In the genomic region with DNA sequence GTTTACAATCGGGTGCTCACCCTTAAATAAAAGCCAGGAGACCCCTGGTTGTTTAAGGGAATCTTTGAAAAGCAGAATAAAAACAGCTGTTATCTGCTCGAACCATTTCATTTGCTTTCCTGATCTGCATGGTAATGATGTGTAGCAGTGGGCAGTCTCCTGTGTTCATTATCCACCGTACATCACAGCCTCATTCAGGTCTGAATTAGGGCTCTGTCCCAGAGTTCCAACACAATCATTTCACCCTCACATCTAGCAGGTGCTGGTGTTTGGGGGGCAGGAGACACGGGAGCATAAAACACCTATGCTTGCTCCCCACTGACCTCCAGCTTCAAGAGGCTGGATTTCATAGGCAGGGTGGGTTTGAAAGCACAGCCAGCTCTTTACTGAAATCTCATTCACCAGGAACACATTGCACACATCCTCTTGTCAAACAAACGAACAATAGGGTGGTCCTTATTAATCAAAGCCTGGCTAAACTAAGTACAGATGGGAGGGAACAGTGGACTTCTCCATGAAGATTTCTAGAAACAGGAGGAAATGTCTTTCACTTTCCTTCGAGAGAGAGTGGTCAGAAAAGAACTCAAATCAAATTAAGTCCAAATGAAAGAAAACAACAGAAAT, we compare ENCODE assay signal across 11 mouse cellular contexts.
A peak's percentile ranks its signal among the peaks of the same experiment; 100 is the strongest.
DNase-seq lines count a peak whose midpoint lies in the region; ATAC-seq and TF ChIP-seq lines count a peak whose summit lies in the region.
"Had no signal": no experiment of that assay in that cellular context is flagged by ENCODE, and none has a peak within 500 bp of the region (broad histone marks: within the 10 kb centered on the region; RNA-seq: fewer than 3 reads in every experiment).

No protein-coding gene starts in this region.

- H3K4me2 ChIP-seq in neural tube, embryonic 11.5 days (ENCODE audit: low read depth), result no peak overlapping the region; the same call in 1 of the 2 replicates
- H3K4me2 ChIP-seq in hindbrain, postnatal 0 days (ENCODE audit: low read depth, low read length), result peak overlapping the region; percentile 49
- H3K4me2 ChIP-seq in midbrain, embryonic 12.5 days (replicated peaks), result peak overlapping the region; percentile 10; the same call in 1 of the 2 replicates

- H3K9ac ChIP-seq in neural tube, embryonic 11.5 days (ENCODE audit: low read length), result no peak overlapping the region
- no peak overlapping the region for H3K9ac ChIP-seq in hindbrain, postnatal 0 days (replicated peaks; ENCODE audit: low read length)
- H3K9ac ChIP-seq in midbrain, embryonic 12.5 days (replicated peaks), result no peak overlapping the region

- 35% methylated on average over 6 of the region's 6 CpGs for WGBS in neural tube, embryonic 11.5 days
- WGBS in hindbrain, postnatal 0 days, result 17% methylated on average over 6 of the region's 6 CpGs
- WGBS in midbrain, embryonic 12.5 days, result 22% methylated on average over 6 of the region's 6 CpGs

- H3K4me1 ChIP-seq in neural tube, embryonic 11.5 days (ENCODE audit: control insufficient read depth, insufficient read depth, low read length), result no peaks in the 10 kb centered on the region
- no peaks in the 10 kb centered on the region for H3K4me1 ChIP-seq in hindbrain, postnatal 0 days (ENCODE audit: insufficient read depth, low read length)
- H3K4me1 ChIP-seq in midbrain, embryonic 12.5 days, result peaks cover 21% of the 10 kb centered on the region

- TF ChIP-seq CTCF in hindbrain, postnatal 0 days (IDR thresholded peaks at IDR 0.05; ENCODE audit: low read depth), result no peak

- peak; percentile 56; the same call in 1 of the 2 replicates for ATAC-seq in neural tube, embryonic 11.5 days (ENCODE audit: insufficient read depth, low FRiP score, low TSS enrichment)
- ATAC-seq in hindbrain, postnatal 0 days, result peak; percentile 58; the same call in 1 of the 2 replicates
- peak; percentile 56; the same call in 1 of the 2 replicates for ATAC-seq in midbrain, embryonic 12.5 days (ENCODE audit: low FRiP score, low read depth)

- H3K9me3 ChIP-seq in neural tube, embryonic 11.5 days (ENCODE audit: control insufficient read depth, low read length), result no peaks in the 10 kb centered on the region
- H3K9me3 ChIP-seq in hindbrain, postnatal 0 days (ENCODE audit: low read length), result no peaks in the 10 kb centered on the region
- no peaks in the 10 kb centered on the region for H3K9me3 ChIP-seq in midbrain, embryonic 12.5 days

- peak; percentile 17 for DNase-seq in neural tube, embryonic 11.5 days (ENCODE audit: low spot score)
- DNase-seq in neural tube, embryonic 10.5 days (ENCODE audit: extremely low spot score, low spot score), result no peak
- no peak for DNase-seq in hindbrain, postnatal 0 days (ENCODE audit: low spot score)
- no peak for DNase-seq in cerebellum, adult 9-10 months
- DNase-seq in natural killer cell, adult 2 months (ENCODE audit: low spot score in 2 of 2), result no peak
- DNase-seq in gastrocnemius, postnatal 4 days (ENCODE audit: low spot score in 2 of 2), result no peak
- DNase-seq: adrenal gland, adult 8-10 months; cerebellum, adult 8-10 months; right cerebral cortex, postnatal 25 days had no signal

- H3K27ac ChIP-seq in neural tube, embryonic 11.5 days (ENCODE audit: low read depth, low read length), result no peak overlapping the region
- H3K27ac ChIP-seq in hindbrain, postnatal 0 days, result 0 out of 2 replicates have a peak overlapping the region, but pooled peaks have one; percentile 2
- 0 out of 2 replicates have a peak overlapping the region, but pooled peaks have one; percentile 2 for H3K27ac ChIP-seq in midbrain, embryonic 12.5 days (replicated peaks)

- H3K4me3 ChIP-seq in neural tube, embryonic 11.5 days (ENCODE audit: low read depth, low read length), result no peak overlapping the region
- H3K4me3 ChIP-seq in hindbrain, postnatal 0 days (ENCODE audit: low read length), result peak overlapping the region; percentile 4; the same call in 1 of the 2 replicates
- no peak overlapping the region for H3K4me3 ChIP-seq in midbrain, embryonic 12.5 days

- no peaks in the 10 kb centered on the region for H3K36me3 ChIP-seq in neural tube, embryonic 11.5 days (ENCODE audit: control insufficient read depth, insufficient read depth, low read length)
- H3K36me3 ChIP-seq in hindbrain, postnatal 0 days (ENCODE audit: insufficient read depth, low read length), result no peaks in the 10 kb centered on the region
- H3K36me3 ChIP-seq in midbrain, embryonic 12.5 days, result no peaks in the 10 kb centered on the region
- H3K36me3 ChIP-seq: G1E had no signal

- no peaks in the 10 kb centered on the region for H3K27me3 ChIP-seq in neural tube, embryonic 11.5 days (ENCODE audit: control insufficient read depth, insufficient read depth, low read length)
- H3K27me3 ChIP-seq in hindbrain, postnatal 0 days (ENCODE audit: insufficient read depth, low read length), result no peaks in the 10 kb centered on the region
- 0 out of 2 replicates have a peak, but pooled peaks cover 3% of the 10 kb centered on the region for H3K27me3 ChIP-seq in midbrain, embryonic 12.5 days
